Mouse (Mus musculus): ENCODE data around the gene Rabepk. TPM values are rescaled to one million over a fixed set of nuclear protein-coding genes. Genes with fewer than 3 reads are reported as not detected.

Gene Rabepk
- 22.1 and 22.5 TPM in 2 replicates for polyA plus RNA-seq (2015; fragmentation: Nextera tagmentation; extraction: Ambion mirVana)

DNA sequence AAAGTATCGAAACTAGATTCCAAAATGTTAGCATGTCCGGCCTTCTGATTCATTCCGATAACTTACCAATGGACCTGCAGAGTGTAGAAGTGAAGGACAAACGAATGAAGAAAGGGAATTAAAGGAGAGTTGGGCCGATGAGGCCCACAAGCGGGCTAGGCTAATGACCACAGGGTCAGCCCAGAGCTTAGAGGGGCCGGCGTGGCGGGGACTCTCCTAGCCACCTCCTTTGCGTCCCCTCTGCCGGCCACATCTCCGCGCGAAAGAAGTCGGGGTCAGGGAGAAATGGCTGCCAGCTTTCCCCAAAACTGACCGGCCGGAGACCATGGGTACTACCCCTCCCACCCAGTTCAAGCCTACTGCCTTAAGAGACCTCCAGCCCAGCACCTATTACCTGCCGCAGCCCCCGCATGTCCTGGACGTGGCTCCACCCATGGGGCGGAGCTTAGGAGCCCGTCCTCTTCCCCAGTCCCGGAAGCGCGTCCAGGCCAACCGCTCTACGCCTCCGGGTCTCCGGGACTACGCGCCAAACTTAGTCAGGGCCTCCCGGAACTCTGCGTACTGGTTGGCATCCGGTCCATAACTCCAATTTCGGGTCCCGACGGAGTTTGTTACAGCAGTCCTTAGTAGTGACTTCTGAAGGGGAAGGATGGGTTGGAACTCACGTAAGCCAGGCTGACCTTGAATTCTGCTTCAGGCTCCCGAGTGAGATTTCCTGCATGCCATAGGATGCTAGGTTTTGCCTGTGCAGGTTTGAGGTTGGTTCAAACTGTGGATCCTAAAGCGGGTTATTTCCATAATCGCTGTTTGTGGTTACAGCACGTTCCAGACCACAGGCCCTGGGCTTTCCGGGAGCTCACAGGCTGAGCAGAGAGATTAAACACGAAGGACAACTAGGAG lies at the start of gene Rabepk:
Rabepk (minus strand) TSS at position 556 of the 900 bp plus-strand sequence.

GRCm38 (mm10) chr2:34832766-34833457 lies 33.2 kb upstream of the Rabepk start, which contains the start of gene Gm34653:
TSS of gene Gm34653 (plus strand) at chr2:34833007.

GRCm38 (mm10) chr2:34825827-34826459 lies 26.2 kb upstream of the Rabepk start, which contains the start of gene Fbxw2:
TSS of gene Fbxw2 (minus strand) at chr2:34826311.

DNA sequence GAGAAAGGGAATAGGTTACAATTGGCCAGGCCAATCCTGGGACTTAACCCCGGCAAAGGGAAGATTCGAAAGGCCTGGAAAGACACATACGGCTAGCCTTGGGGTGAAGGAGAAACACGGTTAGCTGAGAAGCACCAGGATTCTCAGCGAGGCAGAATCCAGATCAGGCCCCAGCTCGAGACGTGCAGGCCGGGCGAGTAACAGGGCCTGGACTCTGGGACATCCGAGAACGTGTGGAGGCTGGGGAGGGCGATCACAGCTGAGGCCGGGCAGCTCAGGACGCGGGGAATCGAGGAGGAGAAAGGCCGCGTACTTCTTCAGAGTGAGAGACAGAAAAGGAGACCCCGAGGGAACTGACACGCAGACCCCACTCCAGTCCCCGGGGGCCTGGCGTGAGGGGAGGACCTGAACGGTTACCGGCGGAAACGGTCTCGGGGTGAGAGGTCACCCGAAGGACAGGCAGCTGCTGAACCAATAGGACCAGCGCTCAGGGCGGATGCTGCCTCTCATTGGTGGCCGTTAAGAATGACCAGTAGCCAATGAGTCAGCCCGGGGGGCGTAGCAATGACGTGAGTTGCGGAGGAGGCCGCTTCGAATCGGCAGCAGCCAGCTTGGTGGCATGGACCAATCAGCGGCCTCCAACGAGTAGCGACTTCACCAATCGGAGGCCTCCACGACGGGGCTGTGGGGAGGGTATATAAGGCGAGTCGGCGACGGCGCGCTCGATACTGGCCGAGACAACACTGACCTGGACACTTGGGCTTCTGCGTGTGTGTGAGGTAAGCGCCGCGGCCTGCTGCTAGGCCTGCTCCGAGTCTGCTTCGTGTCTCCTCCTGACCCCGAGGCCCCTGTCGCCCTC lies 28.1 kb downstream of the Rabepk start, which contains the start of gene Hspa5:
Hspa5 (plus strand) TSS at position 603 of the 859 bp plus-strand sequence.

GRCm38 (mm10) chr2:34754551-34755358 lies 45.0 kb downstream of the Rabepk start, which contains the start of gene Gapvd1:
TSS of gene Gapvd1 (minus strand) at chr2:34755232.

Other genes with a start within 250 kb of the Rabepk start
- 43.5 and 52.2 TPM in 2 replicates for gene Gapvd1, start 44.7 kb downstream of the Rabepk start, polyA plus RNA-seq (2015; fragmentation: Nextera tagmentation; extraction: Ambion mirVana)
- 360 and 429 TPM in 2 replicates for gene Hspa5, start 27.9 kb downstream of the Rabepk start, polyA plus RNA-seq (2015; fragmentation: Nextera tagmentation; extraction: Ambion mirVana)
- 70.7 and 73.7 TPM in 2 replicates for gene Fbxw2, start 26.4 kb upstream of the Rabepk start, polyA plus RNA-seq (2015; fragmentation: Nextera tagmentation; extraction: Ambion mirVana)
- gene Gm34653, start 33.1 kb upstream of the Rabepk start, polyA plus RNA-seq (2015; fragmentation: Nextera tagmentation; extraction: Ambion mirVana): not detected in 2 replicates
- 0.33 and 0.70 TPM in 2 replicates for gene Cutal, start 74.5 kb upstream of the Rabepk start, polyA plus RNA-seq (2015; fragmentation: Nextera tagmentation; extraction: Ambion mirVana)
- gene Psmd5, start 75.1 kb upstream of the Rabepk start, polyA plus RNA-seq (2015; fragmentation: Nextera tagmentation; extraction: Ambion mirVana): 53.1 and 53.3 TPM in 2 replicates
- 2.3 and 4.1 TPM in 2 replicates for gene Phf19, start 114.1 kb upstream of the Rabepk start, polyA plus RNA-seq (2015; fragmentation: Nextera tagmentation; extraction: Ambion mirVana)
- gene Traf1, start 161.9 kb upstream of the Rabepk start, polyA plus RNA-seq (2015; fragmentation: Nextera tagmentation; extraction: Ambion mirVana): 0.76 and 1.2 TPM in 2 replicates

Measured in urinary bladder, postnatal 0 days (tissue).